Mouse (Mus musculus) cerebellum, adult 2 months (tissue): ENCODE data around the gene Secisbp2.

Experiments
- CTCF ChIP-seq: fragments of 200-500 bp; IDR thresholded peaks from 2 replicates; pipeline ENCODE4 v1.5.1; 2011; ENCODE audit warnings: low read depth, mild to moderate bottlenecking, control low read depth, low read length, moderate library complexity, borderline replicate concordance; ENCODE audit not compliant: insufficient read depth
- POLR2A ChIP-seq: fragments of 200-500 bp; IDR thresholded peaks from 2 replicates; pipeline ENCODE4 v1.6.1; 2011; ENCODE audit warnings: low read length, control low read depth, borderline replicate concordance; ENCODE audit not compliant: insufficient read depth

DNA sequence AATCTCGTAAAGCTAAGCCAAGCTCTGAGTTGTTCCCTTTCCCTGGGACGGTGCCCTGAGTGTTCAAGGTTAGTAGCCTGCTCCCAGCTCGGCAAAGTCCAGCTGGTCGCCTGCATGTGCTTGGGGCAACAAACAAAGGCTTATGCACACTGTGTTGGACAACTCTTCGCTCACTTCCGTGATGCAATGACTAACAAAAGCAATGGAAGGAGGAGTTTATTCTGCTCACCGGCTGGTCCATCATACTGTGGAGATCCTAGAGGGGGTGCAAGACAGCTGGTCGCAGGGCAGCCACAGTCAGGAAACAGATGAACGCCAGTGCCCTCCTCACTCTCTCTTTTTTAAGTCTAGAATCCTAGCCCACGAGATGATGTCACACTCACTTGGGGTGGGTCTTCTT lies 35.7 kb upstream of the Secisbp2 start:
- TF ChIP-seq POLR2A = no peak
- no peak for TF ChIP-seq CTCF
